Mouse (Mus musculus): ENCODE measurements at regions not wholly inside any gene's neighbourhood (a gene's known extent, or its start where the extent isn't known, plus 50 kb on each side); places are given as distances from the start of the nearest gene placed in this dataset.
"Not testable (repeated sequence)": the region's sequence is repeated elsewhere in the genome, so short reads cannot be mapped to it uniquely, and the experiment has no call there.

DNA sequence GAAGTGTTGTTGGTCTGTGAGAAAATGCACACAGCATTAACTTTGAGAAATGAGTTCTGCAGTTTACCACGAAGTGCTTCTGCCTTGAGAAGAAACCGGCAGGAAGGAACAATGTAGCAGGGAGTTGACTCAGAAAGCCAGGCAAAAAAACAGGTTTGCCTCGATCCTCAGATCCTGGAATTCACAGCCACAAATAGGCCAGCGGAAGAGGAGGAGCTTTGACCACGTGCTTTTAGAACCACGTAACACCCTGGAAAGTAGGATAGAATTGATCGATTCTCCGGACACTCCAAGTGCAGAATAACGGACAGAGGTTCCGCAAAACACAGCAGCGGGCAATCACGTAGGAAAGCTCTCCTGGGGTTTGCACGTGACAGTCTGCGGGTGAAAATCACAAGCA lies 106.0 kb upstream of the Rhobtb1 start:
- Histone ChIP-seq H3K79me2 (ENCODE audit: inconsistent target) (no peaks in the 10 kb centered on the region), H3K4me3 (ENCODE audit: inconsistent target) (no peak overlapping the region), H3K36me3 (ENCODE audit: inconsistent target) (no peaks in the 10 kb centered on the region), H3K27ac (no peak overlapping the region)
- 78% methylated on average over 14 of the region's 14 CpGs for WGBS (ENCODE audit: missing documents)

DNA sequence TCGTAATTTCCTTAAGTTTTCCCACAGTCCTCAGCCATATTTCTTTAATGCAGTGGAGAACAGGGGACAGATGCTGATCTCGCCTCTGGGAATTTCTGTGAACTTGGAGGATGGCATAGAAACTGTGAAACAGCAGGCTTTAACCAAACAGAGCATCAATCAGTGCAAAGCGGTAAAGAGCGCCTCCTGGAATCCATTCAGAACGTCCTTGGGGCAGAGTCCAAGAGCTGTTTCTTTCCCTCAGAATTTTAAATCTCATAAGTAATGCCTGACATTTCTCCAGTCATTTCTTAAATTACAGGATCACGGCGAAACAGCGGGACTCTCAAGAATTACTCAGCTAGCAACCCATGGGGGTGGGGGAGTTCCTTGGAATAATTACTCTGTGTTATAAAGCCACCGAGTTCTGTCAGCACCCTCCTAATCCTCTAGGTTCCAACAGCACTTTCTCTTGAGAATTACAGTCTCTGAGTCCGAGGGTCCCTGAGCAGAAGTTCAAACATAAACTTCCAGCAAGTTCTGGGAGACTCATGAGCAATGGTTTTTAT lies 105.2 kb upstream of the Rhobtb1 start:
- no peak overlapping the region for H3K4me3 ChIP-seq (ENCODE audit: inconsistent target)
- no peak overlapping the region for H3K27ac ChIP-seq
- WGBS (ENCODE audit: missing documents): 85% methylated on average over 10 of the region's 10 CpGs
- no peaks in the 10 kb centered on the region for H3K79me2 ChIP-seq (ENCODE audit: inconsistent target)
- H3K36me3 ChIP-seq (ENCODE audit: inconsistent target): no peaks in the 10 kb centered on the region

DNA sequence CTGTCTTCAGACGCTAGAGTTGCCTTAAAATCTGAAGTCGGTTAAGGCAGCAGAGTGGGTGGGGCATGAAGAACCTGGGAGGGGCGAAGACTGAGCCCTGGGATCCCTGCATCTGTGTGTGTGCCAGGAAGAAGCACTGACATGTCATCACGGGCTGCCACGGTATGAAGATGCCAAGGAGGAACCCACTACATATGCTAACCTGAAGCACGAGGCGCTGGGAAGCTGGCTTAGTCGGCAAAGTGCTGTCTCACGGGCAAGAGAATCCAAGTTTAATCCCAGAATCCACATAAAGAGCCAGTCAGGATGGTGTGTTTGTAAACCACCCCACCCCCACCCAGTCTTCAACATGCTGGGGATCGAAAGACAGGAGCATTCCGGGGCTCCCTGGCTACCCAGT lies 73.2 kb upstream of the Rhobtb1 start:
- Histone ChIP-seq H3K79me2 (ENCODE audit: inconsistent target) (no peaks in the 10 kb centered on the region), H3K4me3 (ENCODE audit: inconsistent target) (no peak overlapping the region), H3K36me3 (ENCODE audit: inconsistent target) (no peaks in the 10 kb centered on the region), H3K27ac (no peak overlapping the region)
- WGBS (ENCODE audit: missing documents): 93% methylated on average over 11 of the region's 11 CpGs

DNA sequence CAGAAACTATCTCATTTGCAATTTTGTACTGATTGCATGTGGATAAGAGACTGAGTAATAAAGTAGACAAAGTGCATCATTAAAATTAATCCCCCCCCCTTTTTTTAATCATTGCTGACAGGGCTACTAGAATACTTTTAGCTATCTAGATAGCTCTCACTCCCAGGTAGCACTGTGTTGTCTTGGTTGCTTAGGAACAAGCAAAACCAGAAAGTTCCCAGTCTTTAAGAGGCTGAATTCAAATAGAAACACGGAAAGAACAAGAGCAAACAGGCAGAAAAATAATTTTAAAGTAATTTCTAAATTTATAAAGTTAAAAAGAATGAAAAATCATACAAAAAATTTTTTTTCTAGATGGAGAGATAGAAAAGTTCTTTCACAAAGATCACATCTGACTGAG lies 65.0 kb upstream of the Rhobtb1 start:
- Histone ChIP-seq H3K27ac (no peak overlapping the region), H3K36me3 (ENCODE audit: inconsistent target) (no peaks in the 10 kb centered on the region), H3K4me3 (ENCODE audit: inconsistent target) (no peak overlapping the region), H3K79me2 (ENCODE audit: inconsistent target) (no peaks in the 10 kb centered on the region)
- 86% methylated on average over 1 of the region's 1 CpGs for WGBS (ENCODE audit: missing documents)

DNA sequence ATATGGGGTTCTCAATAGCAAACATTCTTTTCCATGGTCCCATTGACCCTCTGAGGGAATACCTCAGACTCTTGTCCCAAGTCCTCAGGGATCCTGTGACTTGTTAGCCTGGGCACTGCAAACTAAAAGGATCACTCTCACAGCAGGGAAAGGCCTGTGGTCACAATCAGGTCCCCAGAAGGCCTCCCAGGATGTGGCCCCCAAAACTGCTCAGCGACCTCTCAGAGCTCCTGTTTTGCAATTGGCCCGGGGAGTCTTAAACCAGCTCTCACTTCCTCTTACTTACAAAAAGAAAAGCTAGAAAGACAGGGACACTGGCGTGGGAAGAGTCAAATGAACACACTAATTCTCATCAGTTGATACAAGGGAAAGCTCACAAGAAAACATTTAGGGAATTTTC lies 59.4 kb upstream of the Rhobtb1 start:
- WGBS (ENCODE audit: missing documents): 3% methylated on average over 3 of the region's 3 CpGs
- Histone ChIP-seq H3K79me2 (ENCODE audit: inconsistent target) (no peaks in the 10 kb centered on the region), H3K4me3 (ENCODE audit: inconsistent target) (no peak overlapping the region), H3K36me3 (ENCODE audit: inconsistent target) (no peaks in the 10 kb centered on the region), H3K27ac (no peak overlapping the region)

DNA sequence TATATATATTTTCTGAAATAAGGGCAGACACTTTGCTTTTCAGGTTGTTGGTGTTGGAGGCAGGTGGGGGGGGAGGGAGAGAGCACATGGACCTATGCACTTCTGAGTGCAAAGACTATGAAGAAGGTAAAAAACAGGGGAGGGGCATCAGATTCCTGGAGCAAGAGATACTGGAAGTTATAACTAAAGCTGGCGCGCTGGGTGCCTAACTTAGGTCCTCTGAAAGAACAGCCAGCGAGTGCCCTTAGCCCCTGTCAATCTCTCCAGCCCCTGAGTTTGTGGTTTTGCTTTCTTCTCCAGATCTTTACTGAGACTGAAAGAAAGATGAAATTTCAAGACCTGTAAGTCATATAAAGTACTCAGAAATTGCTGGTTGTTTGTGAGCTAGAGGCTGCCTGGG lies 51.2 kb upstream of the Rhobtb1 start:
- H3K79me2 ChIP-seq (ENCODE audit: inconsistent target): no peaks in the 10 kb centered on the region
- no peak overlapping the region for H3K4me3 ChIP-seq (ENCODE audit: inconsistent target)
- no peak overlapping the region for H3K27ac ChIP-seq
- 86% methylated on average over 3 of the region's 3 CpGs for WGBS (ENCODE audit: missing documents)
- no peaks in the 10 kb centered on the region for H3K36me3 ChIP-seq (ENCODE audit: inconsistent target)

DNA sequence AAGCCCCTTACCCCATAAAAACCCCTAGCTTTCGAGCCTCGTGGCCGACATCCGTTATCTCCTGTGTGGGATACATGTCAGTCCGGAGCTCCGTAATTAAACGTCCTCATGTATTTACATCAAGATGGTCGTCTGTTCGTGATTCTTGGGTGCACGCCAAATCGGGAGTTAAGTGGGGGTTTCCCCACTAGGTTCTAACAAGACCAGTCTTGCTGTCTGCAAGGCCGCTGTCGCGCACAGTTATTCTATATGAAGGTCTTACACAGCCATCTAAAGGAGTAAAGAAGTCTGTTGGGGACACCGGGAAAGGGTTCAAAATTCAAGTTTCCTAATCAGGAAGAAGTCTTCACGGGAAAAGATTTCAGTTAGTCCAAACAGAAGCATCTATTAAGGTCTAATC lies 50.5 kb upstream of the Rhobtb1 start:
- not testable (repeated sequence) for H3K36me3 ChIP-seq (ENCODE audit: inconsistent target); H3K79me2 ChIP-seq (ENCODE audit: inconsistent target); H3K4me3 ChIP-seq (ENCODE audit: inconsistent target); H3K27ac ChIP-seq
- WGBS (ENCODE audit: missing documents): 95% methylated on average over 16 of the region's 16 CpGs

Data from macrophage (primary cell).